Mouse (Mus musculus) myocyte (in vitro differentiated cells): ENCODE results near the gene Npffr2. TPM values are rescaled to one million over a fixed set of nuclear protein-coding genes. Genes with fewer than 3 reads are reported as not detected.

Experiments used
- H3K27me3 ChIP-seq: one replicate; pipeline ENCODE4 v1.6.1; 2011; ENCODE audit not compliant: control insufficient read depth, insufficient read depth, insufficient read length
- H3K36me3 ChIP-seq: one replicate; pipeline ENCODE4 v1.6.1; 2011; ENCODE audit not compliant: control insufficient read depth, insufficient read depth
- H3K4me2 ChIP-seq: one replicate; pipeline ENCODE4 v1.6.1; 2011; ENCODE audit warnings: low read depth, control low read depth
- H3K4me3 ChIP-seq: one replicate; pipeline ENCODE4 v1.5.1; 2011; ENCODE audit warnings: mild to moderate bottlenecking, control low read depth, moderate library complexity
- H3K79me2 ChIP-seq: one replicate; pipeline ENCODE4 v1.6.1; 2011; ENCODE audit not compliant: control insufficient read depth, insufficient read depth
- H3ac ChIP-seq: one replicate; pipeline ENCODE4 v1.6.1; 2011; ENCODE audit not compliant: control insufficient read depth, insufficient read length
- CEBPB ChIP-seq: IDR thresholded peaks from 2 replicates; pipeline ENCODE4 v1.6.1; 2011; ENCODE audit warnings: mild to moderate bottlenecking, moderate library complexity; ENCODE audit not compliant: poor library complexity, insufficient read depth, severe bottlenecking
- E2F4 ChIP-seq: IDR thresholded peaks from one replicate; pipeline ENCODE4 v1.6.1; 2011; ENCODE audit warnings: mild to moderate bottlenecking, control low read depth, moderate library complexity; ENCODE audit not compliant: insufficient read depth
- MAX ChIP-seq: IDR thresholded peaks from one replicate; pipeline ENCODE4 v1.6.1; 2011; ENCODE audit warnings: low read depth, mild to moderate bottlenecking, control low read depth
- MYOD1 ChIP-seq, 3 experiments: IDR thresholded peaks; one replicate each; pipeline ENCODE4 v1.6.1; 2011; ENCODE audit warnings: control low read depth in 2 of 3, low read depth in 2 of 3, mild to moderate bottlenecking in 2 of 3, moderate library complexity in 1 of 3; ENCODE audit not compliant: insufficient read length in 2 of 3, control insufficient read depth in 1 of 3
- MYOG ChIP-seq, 3 experiments: IDR thresholded peaks; one replicate each; pipeline ENCODE4 v1.6.1; 2011; ENCODE audit warnings: control low read depth in 2 of 3, low read depth in 2 of 3, mild to moderate bottlenecking in 2 of 3; ENCODE audit not compliant: insufficient read length in 2 of 3, control insufficient read depth in 1 of 3, insufficient read depth in 1 of 3
- POLR2A ChIP-seq: IDR thresholded peaks from one replicate; pipeline ENCODE4 v1.6.1; 2011; ENCODE audit warnings: low read depth, mild to moderate bottlenecking, control low read depth, moderate library complexity; ENCODE audit not compliant: insufficient read length
- POLR2AphosphoS2 ChIP-seq: IDR thresholded peaks from one replicate; pipeline ENCODE4 v1.6.1; 2011; ENCODE audit warnings: low read depth, control low read depth; ENCODE audit not compliant: insufficient read length
- REST ChIP-seq: IDR thresholded peaks from one replicate; pipeline ENCODE4 v1.6.1; 2011; ENCODE audit warnings: mild to moderate bottlenecking, control low read depth, moderate library complexity; ENCODE audit not compliant: insufficient read depth, insufficient read length
- SRF ChIP-seq: IDR thresholded peaks from one replicate; pipeline ENCODE4 v1.6.1; 2011; ENCODE audit warnings: low read depth; ENCODE audit not compliant: control insufficient read depth, insufficient read length
- TCF12 ChIP-seq: IDR thresholded peaks from one replicate; pipeline ENCODE4 v1.6.1; 2011; ENCODE audit warnings: mild to moderate bottlenecking, control low read depth; ENCODE audit not compliant: poor library complexity, insufficient read depth, severe bottlenecking
- TCF3 ChIP-seq: IDR thresholded peaks from one replicate; pipeline ENCODE4 v1.6.1; 2011; ENCODE audit warnings: low read depth, control low read depth; ENCODE audit not compliant: insufficient read length
- USF1 ChIP-seq: IDR thresholded peaks from one replicate; pipeline ENCODE4 v1.6.1; 2011; ENCODE audit warnings: low read depth, mild to moderate bottlenecking, control low read depth, moderate library complexity
- polyA plus RNA-seq: library from polyadenylated mRNA; unstranded; fragments of >200 nt; fragmentation: generic; extraction: Trizol; gene quantifications from one replicate; pipeline ENCODE4 v1.2.1, GENCODE M21; 2012; ENCODE audit warnings: missing spikeins

Npffr2 gene
- polyA plus RNA-seq, 1 experiment = not detected

DNA sequence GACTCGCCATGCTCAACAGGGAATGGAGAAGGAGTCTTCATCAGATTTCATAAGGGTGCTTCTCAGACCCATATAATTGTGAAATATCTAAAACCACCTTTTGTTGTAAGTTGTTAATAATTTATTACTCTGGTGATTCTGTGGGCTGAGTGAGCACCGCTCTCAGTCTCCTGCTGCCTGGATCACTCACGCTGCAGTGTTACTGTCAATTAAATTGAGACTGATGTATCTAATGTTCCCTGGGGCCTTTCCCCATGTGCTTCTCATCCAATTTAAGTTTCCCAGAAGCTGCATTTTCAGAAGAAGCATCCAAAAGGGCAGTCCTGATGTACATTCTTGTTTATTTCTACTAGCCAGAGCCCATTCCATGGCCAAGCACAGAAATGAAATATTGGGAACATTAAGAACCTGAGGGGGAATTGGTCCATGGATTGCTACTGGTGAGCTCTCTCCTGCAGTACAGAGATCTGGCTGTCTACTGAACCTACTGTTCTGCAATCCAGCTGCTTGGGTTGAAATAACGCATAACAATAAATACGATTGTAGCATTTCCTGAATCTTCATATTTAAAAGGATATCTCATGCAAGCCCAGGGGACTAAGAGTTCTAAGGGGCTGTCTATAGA is 54.6 kb downstream of the Npffr2 start:
- no peak overlapping the region for H3ac ChIP-seq
- H3K79me2 ChIP-seq = no peaks in the 10 kb centered on the region
- H3K4me2 ChIP-seq = no peak overlapping the region
- no peaks in the 10 kb centered on the region for H3K27me3 ChIP-seq
- H3K4me3 ChIP-seq = no peak overlapping the region
- TF ChIP-seq CEBPB = no peak
- no peak for TF ChIP-seq TCF12
- no peak for TF ChIP-seq SRF
- TF ChIP-seq MAX = no peak
- TF ChIP-seq E2F4 = no peak
- no peak for TF ChIP-seq REST
- no peak for TF ChIP-seq POLR2A
- TF ChIP-seq TCF3 = no peak
- no peak for TF ChIP-seq MYOG (IDR thresholded peaks at IDR 0.05; ENCODE audit: control insufficient read depth in 1 of 3, insufficient read depth in 1 of 3, insufficient read length in 2 of 3, low read depth in 2 of 3)
- TF ChIP-seq USF1 = no peak
- no peak for TF ChIP-seq POLR2AphosphoS2
- no peak for TF ChIP-seq MYOD1 (IDR thresholded peaks at IDR 0.05; ENCODE audit: control insufficient read depth in 1 of 3, insufficient read length in 2 of 3, low read depth in 2 of 3)
- no peaks in the 10 kb centered on the region for H3K36me3 ChIP-seq

DNA sequence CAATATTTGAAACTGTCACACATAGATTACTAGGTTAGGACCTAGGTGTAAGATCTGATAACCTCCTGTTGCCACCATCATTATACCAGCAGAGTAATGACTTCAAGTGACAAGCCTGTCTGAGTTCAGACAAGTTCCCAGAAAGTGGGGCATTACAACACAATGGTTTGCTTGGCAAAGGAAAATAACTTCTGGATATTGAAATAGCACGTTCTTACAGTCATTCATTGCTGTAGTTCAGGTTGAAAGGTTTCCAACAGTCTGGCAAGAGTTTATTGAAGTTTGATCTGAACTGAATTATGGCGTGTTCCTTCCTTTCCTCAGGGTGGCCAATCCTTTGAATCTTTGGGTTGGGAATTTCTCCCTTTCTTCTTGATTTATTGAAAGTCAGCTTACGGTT is 57.8 kb downstream of the Npffr2 start:
- Histone ChIP-seq H3K4me2 (no peak overlapping the region), H3K4me3 (no peak overlapping the region), H3K27me3 (no peaks in the 10 kb centered on the region), H3K36me3 (no peaks in the 10 kb centered on the region), H3K79me2 (no peaks in the 10 kb centered on the region), H3ac (no peak overlapping the region)
- TF ChIP-seq MYOG (IDR thresholded peaks at IDR 0.05; ENCODE audit: control insufficient read depth in 1 of 3, insufficient read depth in 1 of 3, insufficient read length in 2 of 3, low read depth in 2 of 3) = no peak
- TF ChIP-seq SRF = no peak
- TF ChIP-seq E2F4 = no peak
- no peak for TF ChIP-seq TCF3
- TF ChIP-seq CEBPB = no peak
- no peak for TF ChIP-seq USF1
- TF ChIP-seq MAX = no peak
- no peak for TF ChIP-seq POLR2AphosphoS2
- TF ChIP-seq REST = no peak
- no peak for TF ChIP-seq MYOD1 (IDR thresholded peaks at IDR 0.05; ENCODE audit: control insufficient read depth in 1 of 3, insufficient read length in 2 of 3, low read depth in 2 of 3)
- TF ChIP-seq POLR2A = no peak
- no peak for TF ChIP-seq TCF12

DNA sequence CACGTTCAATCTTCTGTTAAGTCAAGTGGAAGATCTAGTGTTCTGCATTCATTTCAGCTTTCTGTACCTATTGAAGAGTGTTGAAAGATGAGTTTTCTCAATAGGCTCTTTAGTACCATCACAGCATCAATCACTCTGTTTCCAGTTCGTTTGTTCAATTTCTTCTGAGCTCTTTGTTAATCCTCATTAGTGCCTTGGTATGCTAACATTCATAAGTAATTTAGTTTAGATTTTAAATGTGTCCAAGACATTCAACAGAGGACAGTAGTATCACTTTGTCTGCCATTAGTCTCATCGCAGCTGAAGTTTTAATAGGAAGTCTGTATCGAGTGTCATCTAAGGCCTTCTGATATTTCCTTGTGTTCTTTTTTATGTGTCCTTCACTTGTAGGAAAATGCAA is 65.1 kb downstream of the Npffr2 start:
- no peak overlapping the region for H3K4me3 ChIP-seq
- H3K36me3 ChIP-seq = no peaks in the 10 kb centered on the region
- no peak overlapping the region for H3K4me2 ChIP-seq
- TF ChIP-seq TCF12 = no peak
- TF ChIP-seq MYOG (IDR thresholded peaks at IDR 0.05; ENCODE audit: control insufficient read depth in 1 of 3, insufficient read depth in 1 of 3, insufficient read length in 2 of 3, low read depth in 2 of 3) = no peak
- no peak for TF ChIP-seq TCF3
- TF ChIP-seq CEBPB = no peak
- no peak for TF ChIP-seq MYOD1 (IDR thresholded peaks at IDR 0.05; ENCODE audit: control insufficient read depth in 1 of 3, insufficient read length in 2 of 3, low read depth in 2 of 3)
- no peak for TF ChIP-seq SRF
- TF ChIP-seq E2F4 = no peak
- TF ChIP-seq POLR2A = no peak
- no peak for TF ChIP-seq REST
- no peak for TF ChIP-seq USF1
- H3K79me2 ChIP-seq = no peaks in the 10 kb centered on the region
- no peaks in the 10 kb centered on the region for H3K27me3 ChIP-seq
- H3ac ChIP-seq = no peak overlapping the region

DNA sequence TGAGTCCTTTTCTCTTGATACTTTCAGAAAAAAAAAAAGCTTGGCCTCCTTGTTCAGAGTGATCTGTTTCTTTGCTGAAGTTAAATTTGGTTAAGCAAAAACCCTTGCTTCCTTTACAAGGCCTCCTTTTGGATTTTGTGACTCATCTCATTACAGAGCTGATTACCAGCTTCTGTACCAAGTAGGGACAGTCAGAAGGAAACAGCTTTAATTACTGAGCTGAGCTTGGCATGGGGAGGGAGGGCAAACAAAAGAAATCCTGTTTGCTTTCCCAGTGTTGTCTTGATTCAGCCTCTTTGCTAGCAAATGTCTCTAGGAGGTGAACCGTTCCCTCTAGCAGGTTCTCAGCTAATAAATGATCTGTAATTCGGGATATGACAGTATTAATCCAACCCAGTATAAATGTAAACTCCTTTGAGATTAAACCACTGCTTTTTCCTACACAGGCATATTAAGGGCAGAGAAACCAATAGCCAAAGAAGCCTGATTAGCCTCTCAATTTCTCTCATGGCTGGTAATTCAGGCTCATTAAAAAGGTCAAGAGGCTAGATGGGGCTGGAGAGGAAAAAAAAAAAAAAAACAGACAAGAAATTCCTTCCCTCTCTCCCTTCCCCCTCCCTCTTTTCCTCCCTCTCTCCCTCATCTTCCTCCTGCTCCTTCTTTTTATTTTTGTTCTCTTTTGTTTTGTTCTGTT is 84.2 kb downstream of the Npffr2 start:
- Histone ChIP-seq H3K4me2 (no peak overlapping the region), H3K36me3 (no peaks in the 10 kb centered on the region), H3K27me3 (no peaks in the 10 kb centered on the region), H3K79me2 (no peaks in the 10 kb centered on the region), H3K4me3 (no peak overlapping the region), H3ac (no peak overlapping the region)
- no peak for TF ChIP-seq TCF3

DNA sequence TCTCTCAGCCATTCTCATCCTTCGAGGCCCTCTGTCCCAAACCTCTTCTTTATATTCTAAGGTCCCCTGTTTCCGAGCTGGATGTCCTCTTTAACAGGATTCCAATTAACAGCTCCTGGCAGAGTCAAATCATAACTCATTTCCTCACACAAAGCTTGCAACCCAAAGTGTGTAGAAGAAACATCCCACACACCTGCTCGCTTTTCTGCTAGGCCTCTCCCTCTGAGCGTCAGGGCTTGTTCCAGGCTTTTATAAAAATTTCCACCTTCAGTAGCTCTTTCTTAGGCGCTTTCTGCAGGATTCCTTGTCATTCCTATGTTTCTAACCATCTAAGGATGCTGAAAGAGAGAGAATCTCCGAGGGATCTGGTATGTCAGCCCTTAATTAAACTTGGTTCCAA is 85.0 kb downstream of the Npffr2 start:
- Histone ChIP-seq H3K79me2 (no peaks in the 10 kb centered on the region), H3K4me2 (no peak overlapping the region), H3K27me3 (no peaks in the 10 kb centered on the region), H3K4me3 (no peak overlapping the region), H3ac (no peak overlapping the region), H3K36me3 (no peaks in the 10 kb centered on the region)
- TF ChIP-seq MAX = no peak
- no peak for TF ChIP-seq MYOD1 (IDR thresholded peaks at IDR 0.05; ENCODE audit: control insufficient read depth in 1 of 3, insufficient read length in 2 of 3, low read depth in 2 of 3)
- no peak for TF ChIP-seq TCF12
- TF ChIP-seq POLR2A = no peak
- TF ChIP-seq MYOG (IDR thresholded peaks at IDR 0.05; ENCODE audit: control insufficient read depth in 1 of 3, insufficient read depth in 1 of 3, insufficient read length in 2 of 3, low read depth in 2 of 3) = no peak
- TF ChIP-seq CEBPB = no peak
- no peak for TF ChIP-seq TCF3
- TF ChIP-seq POLR2AphosphoS2 = no peak
- no peak for TF ChIP-seq E2F4
- no peak for TF ChIP-seq USF1
- no peak for TF ChIP-seq REST
- TF ChIP-seq SRF = no peak
